Mouse (Mus musculus) left cerebral cortex, adult 11 months (tissue): Measurements from ENCODE around the gene Otogl.
"Not testable (repeated sequence)": the region's sequence is repeated elsewhere in the genome, so short reads cannot be mapped to it uniquely, and the experiment has no call there.

Source experiments
- DNase-seq: peaks from one replicate; pipeline ENCODE4 v3.0.0; 2022; ENCODE audit warnings: low spot score

Otogl gene

DNA sequence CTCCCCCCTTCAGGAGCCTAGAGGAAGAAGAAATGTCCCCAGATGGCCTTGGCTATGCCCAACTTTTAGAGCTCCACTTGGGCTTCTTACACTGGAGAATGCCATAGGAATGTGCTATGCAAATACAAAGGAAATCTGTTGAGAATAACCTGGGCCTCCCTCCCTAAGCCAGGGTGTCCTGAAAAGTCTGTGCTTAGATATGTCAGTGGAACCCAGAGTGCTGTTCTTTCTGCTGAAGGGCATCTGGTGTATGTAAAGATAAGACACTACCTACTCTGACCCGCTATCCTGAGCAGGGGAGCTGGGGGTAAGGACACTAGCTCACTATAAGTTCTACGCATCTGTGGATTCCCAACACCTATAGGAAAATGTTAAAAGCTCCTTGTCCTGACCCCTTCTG, 106.7 kb downstream of the Otogl start:
- no peak for DNase-seq

DNA sequence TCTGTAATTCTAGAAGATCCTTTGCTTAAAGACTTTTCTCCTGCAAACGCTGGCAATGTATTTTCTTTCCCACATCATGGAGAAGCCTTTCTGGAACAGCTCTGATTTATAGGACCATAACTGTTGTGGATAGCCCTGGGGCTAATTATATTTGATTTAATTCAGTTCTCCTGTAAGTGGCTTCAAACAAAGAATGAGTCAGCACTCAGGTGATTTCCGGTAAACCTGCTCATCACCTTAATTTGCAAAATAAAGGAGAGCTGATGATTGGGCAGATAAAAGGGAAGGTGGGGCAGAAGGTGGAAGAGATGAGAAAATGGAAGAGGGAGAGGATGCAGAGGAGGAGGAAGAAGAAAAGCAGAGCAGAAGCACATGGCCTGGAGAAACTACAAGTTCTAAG, 107.6 kb downstream of the Otogl start:
- DNase-seq = not testable (repeated sequence)

DNA sequence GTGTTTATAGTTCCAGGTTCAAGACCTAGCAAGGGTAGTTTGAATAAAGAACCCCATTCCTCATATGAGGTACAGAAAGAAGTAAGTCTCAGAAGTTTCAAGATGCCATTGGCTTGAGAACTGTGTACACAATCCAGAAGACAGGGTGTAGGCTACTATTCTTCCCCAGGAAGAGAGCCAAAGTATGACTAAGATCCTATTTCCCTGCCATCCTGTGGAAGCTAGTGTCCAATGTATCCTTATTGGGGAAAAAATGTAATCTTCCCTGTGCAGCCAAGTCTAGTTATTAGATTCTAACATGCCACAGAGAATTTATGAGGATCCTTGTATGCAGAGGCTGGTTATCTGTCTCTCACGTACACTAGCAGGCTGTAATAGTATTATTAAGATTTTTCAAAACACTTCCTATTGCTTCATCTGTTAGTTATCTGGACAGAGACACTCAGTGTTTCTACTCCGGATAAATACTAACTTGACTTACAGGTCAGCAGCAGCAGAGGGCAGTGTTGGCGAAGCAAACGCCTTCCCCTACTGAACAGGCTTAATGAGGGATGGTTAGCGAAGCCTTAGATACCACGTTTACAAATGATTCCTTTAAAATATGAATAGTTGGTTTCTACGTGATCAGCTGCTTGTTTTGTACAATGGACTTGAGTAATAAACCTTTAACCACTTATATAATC, 112.1 kb downstream of the Otogl start:
- peak; percentile 15 for DNase-seq

DNA sequence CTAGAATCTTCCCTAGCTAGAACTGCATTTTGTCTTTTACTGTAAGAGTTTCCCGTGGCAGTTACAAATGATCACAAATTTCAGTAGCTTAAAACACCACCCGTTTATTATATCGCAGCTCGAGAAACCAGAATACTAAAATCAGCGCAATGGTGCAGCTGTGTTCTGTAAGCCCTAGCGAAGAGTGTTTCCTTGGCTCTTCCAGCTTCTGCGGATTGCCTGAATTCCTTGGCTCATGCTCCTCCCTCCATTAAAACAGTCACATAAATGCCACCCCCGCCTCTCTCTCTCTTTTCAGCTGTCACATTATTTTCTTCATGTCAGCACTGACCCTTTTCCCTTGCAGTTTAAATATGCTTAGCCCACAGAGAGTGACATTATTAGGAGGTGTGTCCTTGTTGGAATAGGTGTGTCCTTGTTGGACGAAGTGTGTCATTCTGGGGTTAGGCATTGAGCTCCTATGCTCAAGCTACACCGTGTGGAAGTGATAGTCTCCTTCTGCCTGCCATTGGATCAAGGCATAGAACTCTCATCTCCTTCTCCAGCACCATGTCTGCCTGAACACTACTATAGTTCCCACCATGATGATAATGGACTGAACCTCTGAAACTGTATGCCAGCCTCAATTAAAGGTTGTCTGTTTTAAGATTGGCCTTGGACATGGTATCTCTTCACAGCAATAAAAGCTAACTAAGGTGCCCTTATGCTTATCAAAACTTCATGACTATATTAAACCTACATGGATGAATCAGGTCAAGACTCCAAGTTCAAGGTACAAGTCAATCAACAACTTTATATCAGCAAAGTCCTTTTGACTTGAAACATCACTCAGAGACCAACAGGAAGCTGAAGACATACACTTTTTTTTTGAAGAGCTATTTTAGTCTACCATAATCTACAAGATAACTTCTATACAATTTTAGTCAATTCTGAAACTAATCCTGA, 116.8 kb downstream of the Otogl start:
- no peak for DNase-seq

DNA sequence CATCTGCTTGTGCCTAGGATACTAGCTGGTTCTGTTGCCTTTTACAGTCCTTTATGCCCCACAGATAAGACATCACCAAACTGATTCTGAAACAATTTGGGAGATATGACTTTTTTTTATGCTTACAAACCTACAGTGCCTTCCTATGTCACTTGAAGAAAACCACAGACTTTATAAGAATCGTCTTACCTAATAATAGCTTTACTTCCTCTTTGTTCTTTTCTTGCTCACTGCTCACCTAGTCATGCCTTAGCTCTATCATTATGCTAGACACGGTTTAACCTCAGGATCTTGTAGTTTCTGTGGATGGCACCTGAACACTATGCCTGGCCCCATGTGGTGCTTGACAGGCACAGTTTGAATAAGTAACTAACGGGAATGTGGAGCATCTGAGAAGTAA, 119.4 kb downstream of the Otogl start:
- no peak for DNase-seq

DNA sequence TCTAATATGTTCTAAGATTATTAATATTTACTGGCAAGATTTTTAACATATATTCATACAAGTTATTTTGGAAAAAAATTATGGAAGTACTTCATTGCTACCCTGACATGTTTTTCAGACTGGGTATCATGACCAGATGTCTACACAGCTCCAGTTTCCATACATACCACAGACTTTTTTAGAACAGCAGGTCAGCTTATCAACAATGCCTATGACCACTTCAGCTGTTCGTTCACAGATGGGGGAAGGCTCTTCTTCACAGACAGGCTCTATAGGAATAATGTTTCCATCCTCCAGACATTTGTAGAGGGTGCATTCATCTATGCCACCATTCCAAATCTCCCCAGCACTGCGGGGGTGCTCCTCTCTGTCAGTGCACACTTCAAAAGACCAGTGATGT, 132.4 kb downstream of the Otogl start:
- DNase-seq = no peak

DNA sequence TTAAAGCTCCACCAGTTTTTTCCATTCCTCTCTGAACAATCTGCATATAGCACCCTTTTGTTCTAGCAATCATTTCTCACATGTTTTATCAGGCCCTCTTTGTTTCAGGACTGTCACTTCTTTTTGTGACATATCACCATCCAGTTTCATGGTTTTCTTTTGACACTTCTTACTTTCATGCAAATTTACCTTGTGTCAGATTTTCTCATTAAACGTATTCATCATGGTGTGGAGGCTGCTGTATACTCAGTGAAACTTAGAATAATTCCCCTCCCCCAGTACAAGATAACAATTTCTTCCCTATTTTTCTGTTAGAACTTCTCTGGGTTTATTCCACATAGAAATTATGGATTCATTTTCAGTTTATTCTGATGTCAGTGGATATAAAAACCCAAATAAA, 152.3 kb downstream of the Otogl start:
- no peak for DNase-seq

DNA sequence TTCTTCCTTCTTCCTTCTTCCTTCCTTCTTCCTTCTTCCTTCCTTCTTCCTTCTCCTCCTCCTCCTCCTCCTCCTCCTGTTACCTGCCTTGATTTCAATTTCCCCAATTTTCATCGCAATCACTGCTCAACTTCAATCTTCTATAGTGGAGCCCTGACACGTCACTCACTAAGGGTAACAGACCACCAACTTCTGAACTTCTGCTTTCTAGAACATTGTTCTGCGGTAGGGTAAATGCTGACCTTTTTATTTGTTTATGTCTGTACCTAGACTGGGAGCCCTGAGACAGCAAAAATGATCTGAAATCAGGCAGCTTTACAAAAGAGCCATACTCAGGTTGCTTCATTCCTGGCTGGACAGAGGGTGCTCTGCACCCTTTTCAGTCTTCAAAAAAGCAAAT, 158.5 kb downstream of the Otogl start:
- DNase-seq = no peak

DNA sequence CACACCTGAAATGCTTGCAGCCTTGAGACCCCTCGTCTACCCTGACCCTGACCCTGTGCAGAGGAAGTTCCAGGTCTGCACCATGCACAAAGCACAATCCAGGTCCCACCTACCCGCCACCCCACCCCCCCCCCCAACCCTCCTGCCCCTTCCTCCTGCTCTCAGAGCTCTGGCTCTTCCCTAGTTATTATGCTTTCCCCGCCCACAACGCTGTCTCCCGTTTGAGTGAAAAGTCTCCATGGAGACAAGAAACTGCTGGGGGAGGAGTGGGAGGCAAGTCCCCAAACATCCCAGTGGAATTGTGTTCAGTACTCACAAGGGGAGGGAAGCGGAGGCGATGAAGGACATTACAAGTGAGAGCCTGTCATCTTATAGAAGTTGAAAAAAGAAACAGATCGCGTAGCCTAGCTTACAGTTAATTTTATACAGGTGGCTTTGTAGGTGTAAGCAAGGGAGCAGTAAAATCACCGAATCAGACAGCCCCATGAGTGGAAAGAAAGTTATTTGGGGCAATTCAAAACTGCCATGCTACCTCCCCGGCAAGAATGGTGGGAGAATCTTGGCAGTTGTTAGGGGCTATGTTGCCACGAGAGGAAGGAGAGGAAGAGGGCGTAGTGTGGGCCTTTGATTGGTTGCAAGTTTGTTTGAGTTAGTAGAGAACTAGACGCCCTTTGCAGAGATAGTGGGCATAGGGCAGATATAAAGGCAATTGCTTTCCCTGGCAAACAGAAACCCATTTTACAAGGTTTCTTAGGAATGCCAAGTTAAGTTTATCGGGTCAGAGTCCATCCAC, 159.4 kb downstream of the Otogl start:
- peak; percentile 61 for DNase-seq

DNA sequence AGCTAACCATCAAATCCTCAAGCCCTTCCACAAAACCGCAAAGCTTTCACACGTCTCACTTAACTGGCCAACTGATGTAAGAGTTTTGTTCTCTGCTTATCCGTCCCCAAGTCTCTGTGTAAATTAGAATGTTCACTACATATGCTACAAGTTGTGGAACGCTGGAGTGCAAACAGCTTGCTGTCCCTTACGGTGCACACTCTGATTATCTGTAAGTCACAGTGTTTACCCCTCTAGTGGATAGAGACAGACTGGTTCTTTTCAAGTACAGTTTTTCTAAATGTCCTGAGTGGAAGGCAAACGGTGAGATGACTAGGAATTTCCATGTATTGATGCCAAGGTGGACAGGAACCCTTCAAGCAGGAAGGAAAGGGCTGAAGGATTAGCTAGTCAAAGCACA, 160.0 kb downstream of the Otogl start:
- DNase-seq = no peak

DNA sequence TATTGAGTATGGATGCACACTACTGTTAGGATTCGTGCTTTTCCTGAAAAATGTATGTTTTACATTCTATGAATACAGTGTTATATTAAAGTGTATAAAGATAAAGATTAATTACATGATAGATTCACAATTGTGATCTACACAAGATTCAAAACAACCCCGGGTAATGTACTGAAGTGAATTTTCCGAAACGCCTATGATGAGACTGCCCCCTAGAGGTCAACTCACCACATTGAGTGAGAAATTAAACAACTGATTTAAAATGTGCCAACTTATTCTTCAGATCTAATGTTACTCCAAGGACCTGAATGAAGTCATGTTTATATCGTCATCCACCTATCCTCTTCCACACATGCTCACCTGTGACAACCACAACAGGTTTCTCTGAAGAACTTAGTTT, 164.4 kb downstream of the Otogl start:
- DNase-seq = no peak

DNA sequence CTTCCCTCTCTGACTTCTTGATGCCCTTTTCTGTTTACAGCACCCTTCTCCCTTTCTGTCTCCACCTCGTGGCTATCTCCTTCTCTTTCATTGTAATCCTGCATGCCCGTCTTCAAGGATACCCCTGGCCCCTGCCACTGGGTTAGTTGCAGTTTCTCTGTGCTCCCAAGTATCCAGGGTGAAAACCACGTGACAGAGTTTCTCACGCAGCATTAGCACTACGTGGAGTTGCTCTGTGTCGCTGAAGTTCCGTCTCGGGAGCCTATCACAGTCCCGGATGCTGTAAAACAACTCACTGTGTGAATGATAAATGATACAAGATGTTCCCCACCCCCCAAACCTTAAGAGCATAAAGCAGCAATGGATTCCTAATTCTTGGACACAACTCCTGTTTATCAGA, 165.2 kb downstream of the Otogl start:
- no peak for DNase-seq

DNA sequence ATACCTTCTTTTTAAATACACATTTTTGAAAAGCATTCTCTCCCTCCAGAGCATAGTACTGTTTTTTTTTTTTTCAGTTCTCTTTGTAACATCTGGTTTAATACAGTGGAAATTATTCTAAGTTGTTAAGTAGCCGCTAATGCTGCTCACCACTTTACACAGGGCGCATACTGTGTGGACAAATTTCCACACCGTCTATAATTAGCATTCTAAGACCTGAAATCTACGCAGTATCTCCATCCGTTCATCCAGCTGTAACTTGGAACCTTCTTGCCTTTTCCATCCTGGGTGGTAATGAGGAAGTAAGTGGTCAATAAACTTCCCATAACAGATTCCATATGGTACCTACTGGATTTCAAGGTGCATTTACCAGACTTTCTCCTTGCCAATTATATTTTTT, 172.1 kb downstream of the Otogl start:
- DNase-seq = no peak

DNA sequence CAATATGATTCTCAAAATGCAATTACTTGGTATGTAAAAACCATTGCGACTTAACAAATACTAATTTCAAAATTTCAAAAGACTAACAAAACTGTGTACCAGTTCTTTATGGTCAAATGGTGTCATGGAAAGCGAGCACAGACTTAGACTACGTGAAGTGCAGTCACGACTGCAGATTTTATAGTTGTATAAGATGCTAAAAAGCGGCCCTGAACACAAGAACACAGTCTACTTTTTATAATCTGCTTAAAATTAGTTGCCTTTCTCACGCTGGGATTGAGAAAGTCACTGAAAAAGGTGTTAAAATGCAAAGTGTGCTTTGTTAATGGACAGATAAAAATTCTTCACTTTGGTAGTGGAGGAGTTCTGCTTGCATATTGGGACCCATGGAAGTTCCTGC, 174.2 kb downstream of the Otogl start:
- no peak for DNase-seq

DNA sequence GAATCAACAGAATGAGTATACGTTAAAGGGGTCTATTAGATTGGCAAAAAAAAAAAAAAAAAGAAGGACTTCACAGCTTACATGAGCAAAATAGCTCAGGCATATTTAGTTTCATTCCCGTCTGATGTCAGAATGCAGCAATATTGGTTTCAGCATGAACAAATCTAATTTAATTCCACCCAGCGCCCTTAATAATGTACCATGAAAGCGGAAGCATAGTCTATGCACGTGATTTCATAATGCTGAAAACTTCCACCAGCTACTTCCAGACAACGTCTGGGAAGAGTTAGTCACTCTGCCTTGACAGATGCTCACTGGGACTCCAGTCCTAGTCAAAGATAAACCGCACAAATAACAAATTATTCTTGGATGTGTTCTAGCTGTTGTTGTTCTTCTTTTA, 176.5 kb downstream of the Otogl start:
- DNase-seq = no peak

DNA sequence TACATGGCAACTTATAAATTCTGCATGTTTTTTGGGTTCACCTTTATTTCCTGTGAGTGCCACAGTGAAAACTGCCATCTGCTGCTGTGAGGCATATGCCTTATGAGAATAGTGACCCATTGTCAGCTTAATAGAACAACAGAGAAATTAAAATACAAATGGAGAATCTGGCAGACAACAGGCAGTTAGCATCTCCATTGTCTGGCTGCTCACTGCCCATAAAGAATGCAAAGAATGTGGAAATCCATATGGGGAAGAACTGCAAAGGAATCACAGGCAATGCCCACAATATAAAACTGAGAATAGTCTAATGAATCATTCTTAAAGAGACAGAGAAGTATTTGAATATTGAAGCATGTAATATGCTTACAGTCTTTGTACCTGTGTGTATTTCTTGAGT, 177.6 kb downstream of the Otogl start:
- DNase-seq = no peak

DNA sequence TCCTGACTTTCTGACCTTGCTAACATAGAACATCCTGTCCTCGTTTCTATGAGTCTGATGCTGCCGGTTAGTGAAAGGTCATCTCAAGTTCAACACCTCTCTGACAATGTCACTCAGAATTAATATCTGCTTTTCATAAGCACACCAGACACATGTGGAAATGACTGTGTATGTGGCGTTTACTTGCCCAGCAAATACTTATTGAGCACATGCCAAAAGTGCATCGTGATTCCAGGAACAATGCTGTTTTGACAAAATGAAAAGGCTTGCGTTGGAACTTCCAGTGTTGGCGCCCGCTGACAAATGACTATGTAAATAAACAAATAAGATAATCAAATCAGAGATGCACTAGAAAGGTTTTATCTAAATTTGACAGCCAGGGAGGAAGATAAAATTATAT, 186.3 kb downstream of the Otogl start:
- no peak for DNase-seq

DNA sequence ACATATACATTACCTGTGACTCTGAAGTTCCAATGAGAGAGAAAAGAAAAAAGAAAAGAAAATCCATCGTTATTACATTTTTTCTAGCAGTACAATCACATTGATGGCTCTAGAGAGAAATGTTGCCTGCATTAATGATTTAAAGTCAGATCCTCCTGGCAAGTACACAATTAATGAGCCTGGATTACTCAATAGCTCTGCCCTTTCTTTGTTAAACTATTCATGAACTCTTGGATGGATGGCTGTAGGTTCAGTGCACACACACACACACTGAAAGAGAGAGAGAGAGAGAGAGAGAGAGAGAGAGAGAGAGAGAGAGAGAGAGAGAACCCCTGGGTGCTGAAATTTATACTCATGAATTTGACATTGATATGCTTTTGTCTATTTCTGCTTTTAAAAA, 192.1 kb downstream of the Otogl start, which contains the start of gene Ptprq:
Gene Ptprq, minus strand, starts transcription at position 246 of the 400 bp plus-strand sequence.
- no peak for DNase-seq
